Mouse (Mus musculus) adrenal gland, adult 2 months (tissue): ENCODE data around the gene Iah1. TPM values are rescaled to one million over a fixed set of nuclear protein-coding genes. Genes with fewer than 3 reads are reported as not detected.

ENCODE experiments used
- DNase-seq: peaks from one replicate; pipeline ENCODE4 v3.0.0; 2021
- polyA plus RNA-seq: library from polyadenylated mRNA; depleted of rRNA; stranded (reverse); fragments of >200 nt; gene quantifications from 2 replicates; pipeline ENCODE4 v1.2.3, GENCODE M21; 2012; rRNA removed
- total RNA-seq, 2 experiments: library from RNA; stranded (reverse); gene quantifications; 2 replicates each; pipeline ENCODE4 v1.2.3; 2021

The Iah1 gene
- total and polyA plus RNA-seq, 3 experiments = 61.2 to 108 (median 65.0) TPM

DNA sequence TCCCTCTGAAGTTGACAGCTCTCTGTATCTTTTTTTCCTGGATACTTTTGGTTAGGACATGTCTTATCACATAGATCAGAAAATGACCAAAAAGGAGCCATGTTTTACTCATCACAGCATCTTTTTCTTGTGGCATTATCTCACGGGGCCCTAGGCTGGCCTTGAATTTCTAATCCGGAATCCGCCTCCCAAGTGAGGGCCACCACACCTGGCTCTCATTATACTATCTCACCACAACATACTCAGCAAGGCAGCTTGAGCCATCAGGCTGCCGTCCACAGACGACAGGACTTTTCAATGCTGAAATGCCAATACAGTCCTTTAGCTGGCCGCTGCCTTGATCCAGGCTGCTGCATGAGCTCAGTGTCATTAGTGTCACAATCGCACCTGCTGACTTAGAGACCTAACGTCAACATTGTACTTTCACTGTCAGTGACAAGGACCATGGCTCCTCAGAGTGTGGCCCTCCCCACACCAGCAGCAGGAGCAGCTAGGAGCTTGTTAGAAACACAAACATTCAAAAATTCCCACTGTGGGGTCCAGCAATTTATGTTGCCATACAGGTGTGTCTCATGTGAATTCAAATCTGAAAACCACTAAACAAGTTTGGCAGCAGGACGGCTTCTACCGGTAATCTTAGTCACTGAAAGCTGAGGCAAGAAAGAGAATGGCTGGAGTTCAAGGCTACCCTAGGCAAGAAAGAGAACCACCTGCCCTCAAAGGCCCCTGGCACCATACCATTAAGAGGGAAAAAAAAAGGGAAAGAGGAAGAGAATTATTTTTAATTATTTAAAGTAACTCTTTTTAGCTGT, 48.6 kb downstream of the Iah1 start:
- DNase-seq = no peak

DNA sequence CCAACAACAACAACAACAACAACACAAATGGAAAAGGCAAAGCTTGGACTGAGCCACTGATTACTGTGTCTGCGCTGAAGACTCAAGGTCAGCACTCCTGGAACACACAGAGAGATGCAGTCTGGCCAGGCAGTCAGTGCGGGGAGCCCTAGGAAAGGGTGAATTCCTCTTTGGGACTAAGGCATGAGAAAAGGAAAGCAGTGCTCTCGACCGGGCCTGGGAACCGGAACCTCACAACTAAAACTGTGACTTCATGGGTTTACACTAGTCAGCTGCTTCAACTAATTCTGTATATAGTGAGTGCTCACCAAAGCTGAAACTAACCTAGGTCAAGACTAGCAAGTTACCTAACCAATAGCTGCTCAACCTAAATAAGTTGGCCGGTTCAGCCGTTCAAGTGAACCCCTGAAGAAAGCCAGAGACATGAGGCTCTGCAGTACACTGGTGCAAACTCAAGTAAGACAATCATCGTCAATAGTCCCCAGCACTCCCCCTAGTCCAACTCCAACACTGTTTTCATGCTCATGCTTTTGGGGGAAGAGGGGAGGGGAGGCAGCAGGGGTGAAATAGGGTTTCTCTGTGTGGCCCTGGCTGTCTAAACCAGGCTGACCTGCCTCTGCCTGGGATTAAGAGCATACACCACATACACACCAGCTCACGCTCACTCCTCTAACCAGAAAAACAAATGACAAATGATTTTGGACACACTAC, 52.3 kb downstream of the Iah1 start:
- peak; percentile 40 for DNase-seq

- DNase-seq = no peak
Measured at GRCm38 (mm10) chr12:21369087-21369410, 52.9 kb downstream of the Iah1 start.

GRCm38 (mm10) chr12:21370035-21370611, 53.9 kb downstream of the Iah1 start:
- DNase-seq = no peak

DNA sequence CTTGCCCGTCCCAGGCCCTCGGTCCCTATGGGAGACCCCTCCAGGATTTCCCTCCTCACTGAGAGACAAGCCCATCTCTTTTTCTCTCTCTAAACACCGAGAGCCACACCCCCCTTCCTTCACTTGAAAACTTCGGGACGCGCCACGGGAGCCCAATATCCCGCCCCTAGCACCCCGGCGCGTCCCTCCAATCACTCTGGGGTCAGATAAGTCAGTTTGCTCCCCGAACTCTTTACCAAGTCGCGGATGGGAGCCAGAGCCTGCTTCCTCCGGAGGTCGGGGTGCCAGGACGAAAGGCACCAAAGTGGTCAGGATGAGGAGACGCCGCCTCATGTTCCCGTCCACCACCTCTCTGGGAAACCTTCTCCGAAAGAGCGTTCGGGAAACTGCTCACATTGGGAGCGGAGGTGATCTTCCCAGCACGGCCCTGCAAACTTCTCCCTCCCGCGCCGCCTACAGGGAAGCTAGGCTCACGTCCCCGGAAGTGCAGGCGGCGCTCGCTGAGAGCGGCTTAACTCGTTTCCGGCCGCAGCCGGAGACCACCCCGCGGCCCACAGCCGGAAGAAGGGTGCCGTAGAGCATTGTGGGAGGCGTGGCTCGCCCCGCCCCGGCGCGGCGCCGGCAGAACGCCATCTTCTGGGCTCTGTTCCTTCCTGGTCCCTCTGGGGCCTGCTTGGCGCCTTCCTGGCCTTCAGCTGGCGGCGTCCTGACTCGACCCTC, 57.1 kb downstream of the Iah1 start, which contains the start of gene Adam17:
Gene Adam17 (minus strand): TSS at position 533 of the 720 bp plus-strand sequence.
- peak; percentile 98 for DNase-seq

Other genes with a start within 250 kb of the Iah1 start
- 10 to 100 TPM; 63.9 to 67.1 TPM for gene Cpsf3, start 31.0 kb upstream of the Iah1 start, total RNA-seq
- 12.9 and 21.2 TPM in 2 replicates for gene Cpsf3, start 31.0 kb upstream of the Iah1 start, polyA plus RNA-seq
- 10 to 100 TPM; 82.2 to 97.0 TPM for gene Itgb1bp1, start 30.1 kb upstream of the Iah1 start, total RNA-seq
- 12.6 and 18.8 TPM in 2 replicates for gene Itgb1bp1, start 30.1 kb upstream of the Iah1 start, polyA plus RNA-seq
- 10 to 100 TPM; 40.2 to 43.8 TPM for gene Adam17, start 57.2 kb downstream of the Iah1 start, total RNA-seq
- 11.7 and 25.9 TPM in 2 replicates for gene Adam17, start 57.2 kb downstream of the Iah1 start, polyA plus RNA-seq
- 100 to 1,000 TPM; 207 to 372 TPM for gene Ywhaq, start 101.2 kb downstream of the Iah1 start, total RNA-seq
- gene Ywhaq, start 101.2 kb downstream of the Iah1 start, polyA plus RNA-seq = 48.0 and 52.3 TPM in 2 replicates